Mouse (Mus musculus) midbrain, embryonic 13.5 days (tissue): ENCODE measurements around the gene Tmc4. TPM values are rescaled to one million over a fixed set of nuclear protein-coding genes. Genes with fewer than 3 reads are reported as not detected.

Experiments
- ATAC-seq: fragments of 200-750 bp; cut with Nextera tagmentation; 2 replicates; pipeline ENCODE4 v1.8.0; 2017; ENCODE audit warnings: mild to moderate bottlenecking, moderate TSS enrichment, moderate library complexity
- H3K27ac ChIP-seq: fragments of 300-500 bp; sonication (generic); 2 replicates; pipeline ENCODE4 v1.5.1; 2015; ENCODE audit warnings: inconsistent platforms, mild to moderate bottlenecking, moderate library complexity
- H3K27me3 ChIP-seq: fragments of 300-500 bp; sonication (generic); 2 replicates; pipeline ENCODE4 v1.6.1; 2015; ENCODE audit warnings: mild to moderate bottlenecking, inconsistent platforms
- H3K36me3 ChIP-seq: fragments of 300-500 bp; sonication (generic); 2 replicates; pipeline ENCODE4 v1.6.1; 2015; ENCODE audit warnings: mild to moderate bottlenecking, inconsistent platforms
- H3K4me1 ChIP-seq: fragments of 300-500 bp; sonication (generic); replicated peaks from 2 replicates; pipeline ENCODE4 v1.6.1; 2015; ENCODE audit warnings: inconsistent platforms
- H3K4me2 ChIP-seq: fragments of 300-500 bp; sonication (generic); replicated peaks from 2 replicates; pipeline ENCODE4 v1.6.1; 2015; ENCODE audit warnings: moderate library complexity, mild to moderate bottlenecking, inconsistent platforms
- H3K4me3 ChIP-seq: fragments of 300-500 bp; sonication (generic); replicated peaks from 2 replicates; pipeline ENCODE4 v1.5.1; 2015; ENCODE audit warnings: mild to moderate bottlenecking, inconsistent platforms
- H3K9ac ChIP-seq: fragments of 300-500 bp; sonication (generic); replicated peaks from 2 replicates; pipeline ENCODE4 v1.6.1; 2015; ENCODE audit warnings: mild to moderate bottlenecking, inconsistent platforms
- H3K9me3 ChIP-seq: fragments of 300-500 bp; sonication (generic); 2 replicates; pipeline ENCODE4 v1.6.1; 2016; ENCODE audit warnings: mild to moderate bottlenecking, inconsistent platforms
- WGBS: fragments of 180-500 bp; shearing (Covaris S2); methylation state at CpG from one replicate; pipeline ENCODE4 v1.1.7; 2015; 5-methylcytosine and 5-hydroxymethylcytosine counted together
- polyA plus RNA-seq: library from polyadenylated mRNA; unstranded; fragments of >200 nt; fragmentation: Nextera tagmentation; extraction: Ambion mirVana; gene quantifications from 2 replicates; pipeline ENCODE4 v1.2.1, GENCODE M21; 2015

Gene Tmc4
- polyA plus RNA-seq, 1 experiment from 2014 or later, result 4.0 TPM

GRCm38 (mm10) chr7:3685400-3686187, 8.2 kb upstream of the Tmc4 start:
- no peak for ATAC-seq
- no peak overlapping the region for H3K9ac ChIP-seq
- peaks cover 49% of the 10 kb centered on the region for H3K36me3 ChIP-seq

GRCm38 (mm10) chr7:3684698-3685097, 7.3 kb upstream of the Tmc4 start:
- Histone ChIP-seq H3K27me3 (no peaks in the 10 kb centered on the region), H3K36me3 (peaks cover 51% of the 10 kb centered on the region), H3K4me2 (no peak overlapping the region), H3K9ac (peak overlapping the region; percentile 36), H3K9me3 (no peaks in the 10 kb centered on the region), H3K4me3 (no peak overlapping the region), H3K4me1 (peaks cover 24% of the 10 kb centered on the region), H3K27ac (peak overlapping the region; percentile 85)
- ATAC-seq, result peak; percentile 32; the same call in 1 of the 2 replicates
- WGBS, result 62% methylated on average over 8 of the region's 8 CpGs

More at GRCm38 (mm10) chr7:3685400-3686187, 8.2 kb upstream of the Tmc4 start:
- peaks cover 24% of the 10 kb centered on the region for H3K4me1 ChIP-seq
- H3K9me3 ChIP-seq, result no peaks in the 10 kb centered on the region
- no peak overlapping the region for H3K4me3 ChIP-seq
- 83% methylated on average over 31 of the region's 31 CpGs for whole genome bisulfite sequencing
- no peak overlapping the region for H3K4me2 ChIP-seq
- no peaks in the 10 kb centered on the region for H3K27me3 ChIP-seq
- peak overlapping the region; percentile 85 for H3K27ac ChIP-seq

GRCm38 (mm10) chr7:3683908-3684550, 6.7 kb upstream of the Tmc4 start:
- no peaks in the 10 kb centered on the region for H3K27me3 ChIP-seq
- WGBS, result 53% methylated on average over 10 of the region's 10 CpGs
- peak overlapping the region; percentile 36 for H3K9ac ChIP-seq
- no peaks in the 10 kb centered on the region for H3K9me3 ChIP-seq
- ATAC-seq, result peak; percentile 77
- no peak overlapping the region for H3K4me3 ChIP-seq
- peaks cover 51% of the 10 kb centered on the region for H3K36me3 ChIP-seq
- H3K27ac ChIP-seq, result peak overlapping the region; percentile 85
- H3K4me2 ChIP-seq, result no peak overlapping the region; the same call in 1 of the 2 replicates
- H3K4me1 ChIP-seq, result peaks cover 24% of the 10 kb centered on the region

- H3K9ac ChIP-seq, result no peak overlapping the region; the same call in 1 of the 2 replicates
- no peaks in the 10 kb centered on the region for H3K4me1 ChIP-seq
- no peak overlapping the region for H3K27ac ChIP-seq
- no peak overlapping the region for H3K4me2 ChIP-seq
- H3K27me3 ChIP-seq, result no peaks in the 10 kb centered on the region
- H3K36me3 ChIP-seq, result peaks cover 9% of the 10 kb centered on the region
- WGBS, result 92% methylated on average over 12 of the region's 12 CpGs
- H3K9me3 ChIP-seq, result no peaks in the 10 kb centered on the region
- ATAC-seq, result no peak
- no peak overlapping the region for H3K4me3 ChIP-seq
These were observed 982 bp downstream of the Tmc4 start for GRCm38 (mm10) chr7:3676371-3676770.

- Histone ChIP-seq H3K27ac (no peak overlapping the region), H3K9ac (no peak overlapping the region), H3K4me1 (no peaks in the 10 kb centered on the region), H3K27me3 (no peaks in the 10 kb centered on the region), H3K4me3 (no peak overlapping the region), H3K36me3 (peaks cover 6% of the 10 kb centered on the region), H3K4me2 (no peak overlapping the region), H3K9me3 (no peaks in the 10 kb centered on the region)
- ATAC-seq, result no peak; the same call in 1 of the 2 replicates
- 89% methylated on average over 3 of the region's 3 CpGs for WGBS
These were observed 2.2 kb downstream of the Tmc4 start for GRCm38 (mm10) chr7:3675228-3675548.

- Histone ChIP-seq H3K9me3 (no peaks in the 10 kb centered on the region), H3K27ac (no peak overlapping the region), H3K4me2 (no peak overlapping the region), H3K9ac (no peak overlapping the region), H3K27me3 (no peaks in the 10 kb centered on the region), H3K36me3 (peaks cover 4% of the 10 kb centered on the region; the same call in 1 of the 2 replicates), H3K4me1 (no peaks in the 10 kb centered on the region), H3K4me3 (no peak overlapping the region)
- peak; percentile 92 for ATAC-seq
- WGBS, result 73% methylated on average over 10 of the region's 10 CpGs
These were observed 2.7 kb downstream of the Tmc4 start for GRCm38 (mm10) chr7:3674507-3675227.

- Histone ChIP-seq H3K4me1 (peaks cover 24% of the 10 kb centered on the region), H3K9ac (peak overlapping the region; percentile 10; the same call in 1 of the 2 replicates), H3K4me3 (no peak overlapping the region), H3K4me2 (no peak overlapping the region), H3K27ac (no peak overlapping the region), H3K9me3 (no peaks in the 10 kb centered on the region), H3K36me3 (peaks cover 13% of the 10 kb centered on the region), H3K27me3 (no peaks in the 10 kb centered on the region)
- no peak for ATAC-seq
- 24% methylated on average over 14 of the region's 14 CpGs for WGBS
These were observed 10.4 kb downstream of the Tmc4 start for GRCm38 (mm10) chr7:3666921-3667391.

- peaks cover 24% of the 10 kb centered on the region for H3K4me1 ChIP-seq
- WGBS, result 4% methylated on average over 45 of the region's 45 CpGs
- no peaks in the 10 kb centered on the region for H3K9me3 ChIP-seq
- ATAC-seq, result peak; percentile 99
- peaks cover 28% of the 10 kb centered on the region for H3K36me3 ChIP-seq
- H3K27ac ChIP-seq, result peak within 1 kb of the TSS; percentile 67
- no peaks in the 10 kb centered on the region for H3K27me3 ChIP-seq
- H3K4me2 ChIP-seq, result peak within 1 kb of the TSS; percentile 84
- peak within 1 kb of the TSS; percentile 76 for H3K9ac ChIP-seq
- H3K4me3 ChIP-seq, result peak within 1 kb of the TSS; percentile 72
These were observed 11.9 kb downstream of the Tmc4 start, which contains the start of gene Leng1 for GRCm38 (mm10) chr7:3665215-3666114. Leng1 (minus strand) TSS chr7:3665840.

- ATAC-seq, result peak; percentile 28
- WGBS, result 30% methylated on average over 15 of the region's 15 CpGs
- Histone ChIP-seq H3K4me3 (peak overlapping the region; percentile 72), H3K4me2 (peak overlapping the region; percentile 84), H3K9me3 (no peaks in the 10 kb centered on the region), H3K9ac (peak overlapping the region; percentile 76), H3K27ac (peak overlapping the region; percentile 67), H3K27me3 (no peaks in the 10 kb centered on the region), H3K36me3 (peaks cover 36% of the 10 kb centered on the region), H3K4me1 (peaks cover 24% of the 10 kb centered on the region)
These were observed 12.7 kb downstream of the Tmc4 start for GRCm38 (mm10) chr7:3664524-3665214.

- ATAC-seq, result no peak
- H3K4me3 ChIP-seq, result no peak overlapping the region
- no peak overlapping the region for H3K4me2 ChIP-seq
- WGBS, result 96% methylated on average over 14 of the region's 14 CpGs
- no peaks in the 10 kb centered on the region for H3K27me3 ChIP-seq
- H3K9me3 ChIP-seq, result no peaks in the 10 kb centered on the region
- no peak overlapping the region for H3K27ac ChIP-seq
- no peak overlapping the region for H3K9ac ChIP-seq
- H3K36me3 ChIP-seq, result peaks cover 97% of the 10 kb centered on the region
- H3K4me1 ChIP-seq, result peaks cover 6% of the 10 kb centered on the region
These were observed 18.8 kb downstream of the Tmc4 start for GRCm38 (mm10) chr7:3658578-3658977.

- H3K9me3 ChIP-seq, result no peaks in the 10 kb centered on the region
- H3K4me1 ChIP-seq, result no peaks in the 10 kb centered on the region
- no peaks in the 10 kb centered on the region for H3K27me3 ChIP-seq
- 89% methylated on average over 4 of the region's 4 CpGs for WGBS
- no peak overlapping the region for H3K27ac ChIP-seq
- no peak overlapping the region for H3K9ac ChIP-seq
- ATAC-seq, result no peak
- H3K4me2 ChIP-seq, result no peak overlapping the region
- no peak overlapping the region for H3K4me3 ChIP-seq
- H3K36me3 ChIP-seq, result peaks cover 100% of the 10 kb centered on the region
These were observed 20.4 kb downstream of the Tmc4 start for GRCm38 (mm10) chr7:3656966-3657365.
